Comparison of ENCODE assay signal across 8 mouse cellular contexts in the genomic region with DNA sequence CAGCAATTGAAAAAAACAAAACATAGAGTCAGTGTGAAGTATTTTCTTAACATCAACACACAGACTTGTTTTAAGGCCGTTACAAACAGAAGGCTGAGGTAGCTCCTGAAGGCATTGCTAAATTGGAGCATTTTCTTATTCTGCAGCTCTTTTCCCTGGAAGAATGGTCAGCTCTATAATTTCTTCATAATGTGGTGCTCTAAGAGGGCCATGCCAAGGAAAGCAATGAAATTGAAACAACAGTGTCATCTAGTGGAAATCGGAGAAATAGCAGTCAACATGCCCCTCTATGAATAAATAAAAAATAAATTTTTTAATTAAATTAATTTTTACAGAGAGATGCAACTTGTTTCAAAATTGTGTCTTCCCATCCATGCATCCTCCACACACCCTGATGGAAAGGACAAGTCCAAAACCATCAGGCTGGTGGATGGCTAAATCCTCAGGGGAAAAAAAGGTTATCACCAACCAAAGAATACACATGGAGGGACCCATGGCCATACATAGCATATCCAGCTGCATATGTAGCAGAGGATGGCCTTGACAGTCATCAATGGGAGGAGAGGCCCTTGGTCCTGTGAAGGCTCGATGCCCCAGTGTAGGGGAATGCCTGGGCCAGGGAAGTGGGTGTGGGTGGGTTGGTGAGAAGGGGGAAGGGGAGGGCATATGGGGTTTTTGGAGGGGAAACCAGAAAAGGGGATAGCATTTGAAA.
DNase-seq lines count a peak whose midpoint lies in the region; ATAC-seq and TF ChIP-seq lines count a peak whose summit lies in the region.

No protein-coding gene starts in this region.

- no peaks in the 10 kb centered on the region for H3K27me3 ChIP-seq in E14TG2a.4 (ENCODE audit: insufficient read depth, low read length)
- H3K27me3 ChIP-seq in intestine, embryonic 16.5 days (replicated peaks; ENCODE audit: control insufficient read depth, insufficient read depth, low read length) = no peaks in the 10 kb centered on the region

- peak; percentile 12 for DNase-seq in kidney, adult 9 months
- DNase-seq in kidney, postnatal 25 days = no peak
- peak; percentile 60 for DNase-seq in embryo, embryonic 10.5 days (ENCODE audit: low spot score)
- no peak for DNase-seq in spleen, postnatal 4 days (ENCODE audit: low spot score in 2 of 2)
- no peak for DNase-seq in cerebellum, adult 18-20 months

- ATAC-seq in megakaryocyte progenitor cell, adult 5-6 weeks (replicated peaks; ENCODE audit: poor library complexity) = peak; percentile 63
- no peak for ATAC-seq in intestine, embryonic 16.5 days

- no peak overlapping the region for H3K4me2 ChIP-seq in intestine, embryonic 16.5 days (ENCODE audit: low read depth, low read length)

- H3K4me1 ChIP-seq in E14TG2a.4 (replicated peaks; ENCODE audit: low read depth, low read length) = no peaks in the 10 kb centered on the region
- no peaks in the 10 kb centered on the region for H3K4me1 ChIP-seq in intestine, embryonic 16.5 days (ENCODE audit: control insufficient read depth, insufficient read depth, low read length)

- no peak overlapping the region for H3K9ac ChIP-seq in intestine, embryonic 16.5 days (ENCODE audit: low read depth, low read length)

- peak; percentile 86 for TF ChIP-seq CTCF in E14TG2a.4 (conservative IDR thresholded peaks at IDR 0.05; ENCODE audit: low read length)

- H3K4me3 ChIP-seq in E14TG2a.4 (replicated peaks; ENCODE audit: low read length) = no peak overlapping the region
- no peak overlapping the region for H3K4me3 ChIP-seq in intestine, embryonic 16.5 days (ENCODE audit: low read length)

- no peaks in the 10 kb centered on the region for H3K9me3 ChIP-seq in E14TG2a.4 (ENCODE audit: low read length)
- H3K9me3 ChIP-seq in intestine, embryonic 16.5 days (ENCODE audit: control insufficient read depth, low read length) = no peaks in the 10 kb centered on the region

- H3K27ac ChIP-seq in intestine, embryonic 16.5 days (ENCODE audit: low read length) = no peak overlapping the region

- H3K36me3 ChIP-seq in E14TG2a.4 (ENCODE audit: insufficient read depth, low read length) = no peaks in the 10 kb centered on the region
- no peaks in the 10 kb centered on the region for H3K36me3 ChIP-seq in intestine, embryonic 16.5 days (ENCODE audit: control insufficient read depth, insufficient read depth, low read length)

- 38% methylated on average over 3 of the region's 3 CpGs for WGBS in intestine, embryonic 16.5 days

Comparison
In these comparisons a context has a peak if more than half of its experiments do, and no peak if none do; other contexts are left out.
1. DNase-seq: peak in kidney, adult 9 months (single experiment) and embryo, embryonic 10.5 days (single experiment); none in kidney, postnatal 25 days (0 of 2), spleen, postnatal 4 days (0 of 2) and cerebellum, adult 18-20 months (0 of 2).